Mouse (Mus musculus) liver, adult 2 months (tissue): Measurements from ENCODE around the gene Mt1. TPM values are rescaled to one million over a fixed set of nuclear protein-coding genes. Genes with fewer than 3 reads are reported as not detected.
"Not testable (repeated sequence)": the region's sequence is repeated elsewhere in the genome, so short reads cannot be mapped to it uniquely, and the experiment has no call there.

ENCODE experiments used
- DNase-seq: peaks from one replicate; pipeline ENCODE4 v3.0.0-alpha.2; 2011; ENCODE audit warnings: low read depth, low spot score; ENCODE audit errors: extremely low read depth
- H3K27ac ChIP-seq: fragments of 200-500 bp; replicated peaks from 2 replicates; pipeline ENCODE4 v1.5.1; 2012; ENCODE audit warnings: low read depth, mild to moderate bottlenecking, control low read depth, inconsistent platforms, low read length; ENCODE audit not compliant: insufficient read depth
- H3K27me3 ChIP-seq: fragments of 200-500 bp; 2 replicates; pipeline ENCODE4 v1.6.1; 2012; ENCODE audit warnings: mild to moderate bottlenecking, moderate library complexity, low read length, inconsistent platforms; ENCODE audit not compliant: control insufficient read depth, insufficient read depth
- H3K36me3 ChIP-seq: fragments of 200-500 bp; 2 replicates; pipeline ENCODE4 v1.6.1; 2012; ENCODE audit warnings: low read length, inconsistent platforms; ENCODE audit not compliant: control insufficient read depth, insufficient read depth
- H3K4me1 ChIP-seq: fragments of 200-500 bp; 2 replicates; pipeline ENCODE4 v1.6.1; 2011; ENCODE audit warnings: low read length; ENCODE audit not compliant: control insufficient read depth, insufficient read depth
- H3K4me3 ChIP-seq: fragments of 200-500 bp; 2 replicates; pipeline ENCODE4 v1.5.1; 2011; ENCODE audit warnings: low read depth, mild to moderate bottlenecking, control low read depth, low read length, moderate library complexity; ENCODE audit not compliant: insufficient read depth
- H3K79me2 ChIP-seq: fragments of 200-500 bp; 2 replicates; pipeline ENCODE4 v1.6.1; 2012; ENCODE audit warnings: inconsistent platforms, mild to moderate bottlenecking, low read length, moderate library complexity; ENCODE audit not compliant: control insufficient read depth, insufficient read depth
- H3K9ac ChIP-seq: fragments of 200-500 bp; 2 replicates; pipeline ENCODE4 v1.6.1; 2012; ENCODE audit warnings: low read depth, mild to moderate bottlenecking, control low read depth, inconsistent platforms, low read length
- CTCF ChIP-seq: fragments of 200-500 bp; IDR thresholded peaks from 2 replicates; pipeline ENCODE4 v1.5.1; 2011; ENCODE audit warnings: low read depth, low read length, control low read depth
- POLR2A ChIP-seq: fragments of 200-500 bp; IDR thresholded peaks from 2 replicates; pipeline ENCODE4 v1.6.1; 2011; ENCODE audit warnings: low read length, control low read depth; ENCODE audit not compliant: insufficient read depth; ENCODE audit errors: extremely low read depth
- WGBS: fragments of 180-500 bp; shearing (Covaris S2); methylation state at CpG from one replicate; pipeline ENCODE4 v1.1.7; 2018; 5-methylcytosine and 5-hydroxymethylcytosine counted together
- polyA plus RNA-seq: library from polyadenylated mRNA; depleted of rRNA; stranded (reverse); fragments of >200 nt; gene quantifications from 2 replicates; pipeline ENCODE4 v1.2.3, GENCODE M21; 2012; rRNA removed
- total RNA-seq: library from RNA; depleted of rRNA; stranded (reverse); fragments of >200 nt; gene quantifications from 2 replicates; pipeline ENCODE4 v1.2.3, GENCODE M21; 2014; rRNA removed

Mt1 gene
- 270 and 333 TPM in 2 replicates for total RNA-seq
- 388 and 1,689 TPM in 2 replicates for polyA plus RNA-seq

GRCm38 (mm10) chr8:94178857-94179712 lies at the start of gene Mt1:
Mt1 (plus strand) TSS chr8:94179082.
- Histone ChIP-seq H3K36me3 (no peaks in the 10 kb centered on the region), H3K4me3 (peak within 1 kb of the TSS; percentile 51), H3K9ac (peak within 1 kb of the TSS; percentile 75), H3K27ac (peak within 1 kb of the TSS; percentile 70), H3K27me3 (no peaks in the 10 kb centered on the region), H3K79me2 (no peaks in the 10 kb centered on the region), H3K4me1 (peaks cover 11% of the 10 kb centered on the region)
- peak; percentile 85 for DNase-seq
- TF ChIP-seq CTCF (no peak), POLR2A (peak; percentile 77)
- under 1% methylated on average over 50 of the region's 50 CpGs for WGBS

GRCm38 (mm10) chr8:94129133-94129789 lies 49.6 kb upstream of the Mt1 start:
- Histone ChIP-seq H3K79me2 (no peaks in the 10 kb centered on the region), H3K4me1 (no peaks in the 10 kb centered on the region), H3K27ac (no peak overlapping the region), H3K36me3 (no peaks in the 10 kb centered on the region), H3K9ac (no peak overlapping the region), H3K4me3 (no peak overlapping the region), H3K27me3 (peaks cover 3% of the 10 kb centered on the region; the same call in 1 of the 2 replicates)
- no peak for DNase-seq
- TF ChIP-seq CTCF: no peak
- no peak for TF ChIP-seq POLR2A
- WGBS: 91% methylated on average over 6 of the region's 6 CpGs

- no peaks in the 10 kb centered on the region for H3K4me1 ChIP-seq
- no peaks in the 10 kb centered on the region for H3K36me3 ChIP-seq
- no peak overlapping the region for H3K4me3 ChIP-seq
- no peak overlapping the region for H3K27ac ChIP-seq
- no peak for DNase-seq
- TF ChIP-seq CTCF: no peak
- no peak for TF ChIP-seq POLR2A
- no peak overlapping the region for H3K9ac ChIP-seq
- peaks cover 3% of the 10 kb centered on the region; the same call in 1 of the 2 replicates for H3K27me3 ChIP-seq
- no peaks in the 10 kb centered on the region for H3K79me2 ChIP-seq
- 94% methylated on average over 4 of the region's 4 CpGs for WGBS
Measured at GRCm38 (mm10) chr8:94130126-94130525, 48.8 kb upstream of the Mt1 start.

GRCm38 (mm10) chr8:94132096-94132495 lies 46.8 kb upstream of the Mt1 start:
- DNase-seq: no peak
- Histone ChIP-seq H3K79me2 (no peaks in the 10 kb centered on the region), H3K27ac (no peak overlapping the region), H3K4me1 (no peaks in the 10 kb centered on the region), H3K36me3 (no peaks in the 10 kb centered on the region), H3K9ac (no peak overlapping the region), H3K27me3 (peaks cover 3% of the 10 kb centered on the region; the same call in 1 of the 2 replicates), H3K4me3 (no peak overlapping the region)
- TF ChIP-seq POLR2A (no peak), CTCF (no peak)
- WGBS: 78% methylated on average over 5 of the region's 5 CpGs

GRCm38 (mm10) chr8:94134601-94135000 lies 44.3 kb upstream of the Mt1 start:
- 59% methylated on average over 3 of the region's 3 CpGs for WGBS

More at GRCm38 (mm10) chr8:94134601-94135000, 44.3 kb upstream of the Mt1 start:
- not testable (repeated sequence) for DNase-seq, H3K27ac ChIP-seq, H3K36me3 ChIP-seq, H3K4me3 ChIP-seq, H3K9ac ChIP-seq, H3K4me1 ChIP-seq, H3K79me2 ChIP-seq, H3K27me3 ChIP-seq
